Mouse (Mus musculus): ENCODE data around the gene Vegfd. TPM values are rescaled to one million over a fixed set of nuclear protein-coding genes. Genes with fewer than 3 reads are reported as not detected.

The Vegfd gene
- 0.66 and 0.97 TPM in 2 replicates for polyA plus RNA-seq (2015; fragmentation: Nextera tagmentation; extraction: Ambion mirVana)

DNA sequence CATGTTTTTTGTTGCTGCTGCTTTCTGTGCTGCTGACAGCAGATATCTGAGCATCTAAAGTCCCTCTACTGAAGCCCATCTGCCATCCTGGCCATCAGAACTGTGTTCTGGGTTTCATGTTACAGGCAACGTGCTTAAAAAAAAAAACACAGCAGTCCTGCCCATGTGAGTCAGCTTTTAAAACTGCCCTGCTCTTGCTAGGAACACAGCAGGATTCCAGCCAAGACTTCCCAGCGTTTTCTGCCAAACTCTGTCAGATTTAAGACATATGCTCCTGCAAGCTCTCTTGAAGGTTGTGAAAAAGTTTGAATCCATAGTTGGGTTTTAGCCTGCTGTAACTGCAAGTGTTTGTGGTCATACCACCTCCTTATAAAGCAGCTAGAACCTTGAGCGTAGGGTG is at the start of gene Vegfd:
TSS of gene Vegfd (plus strand) at position 298 of the 400 bp plus-strand sequence.
- no peaks in the 10 kb centered on the region for H3K27me3 ChIP-seq

DNA sequence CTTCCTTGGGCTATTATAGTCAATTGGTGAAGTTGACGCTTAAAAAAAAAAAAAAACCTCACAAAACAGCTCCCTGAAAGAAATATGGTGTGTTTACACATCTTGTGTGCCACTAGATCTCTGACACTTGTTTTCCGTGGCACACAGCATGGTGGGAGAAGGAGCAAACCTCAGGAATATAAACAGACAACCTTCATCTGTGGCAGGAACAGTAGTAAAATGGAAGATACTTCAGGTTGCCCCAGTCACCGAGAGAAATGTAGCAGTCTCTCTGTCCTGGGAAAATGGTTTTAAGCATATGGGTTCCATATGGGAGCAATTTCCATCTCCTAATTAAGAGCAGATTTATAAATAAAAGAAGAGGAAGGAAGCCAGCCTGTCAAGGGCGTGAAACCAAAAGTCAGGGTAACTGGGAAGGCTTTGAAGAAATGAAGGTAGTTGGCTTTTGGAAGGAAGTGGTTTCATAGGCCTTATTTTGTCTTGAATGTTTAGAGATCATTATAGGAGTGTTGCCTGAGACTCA is 49.7 kb upstream of the Vegfd start:
- Histone ChIP-seq H3K9me3 (replicated peaks) (no peaks in the 10 kb centered on the region), H3K27ac (no peak overlapping the region), H3K4me3 (replicated peaks) (no peak overlapping the region), H3K36me3 (no peaks in the 10 kb centered on the region), H3K4me1 (replicated peaks) (no peaks in the 10 kb centered on the region), H3K4me2 (no peak overlapping the region), H3K9ac (no peak overlapping the region), H3K27me3 (no peaks in the 10 kb centered on the region)
- no peak for DNase-seq
- no peak for ATAC-seq (ENCODE audit: low read depth)
- WGBS (ENCODE audit: insufficient replicate concordance): 67% methylated on average over 4 of the region's 4 CpGs

More for the DNA sequence above, at the start of gene Vegfd:
- Histone ChIP-seq H3K9ac (no peak within 1 kb of the TSS), H3K4me1 (replicated peaks) (no peaks in the 10 kb centered on the region), H3K36me3 (no peaks in the 10 kb centered on the region), H3K4me3 (replicated peaks) (no peak within 1 kb of the TSS), H3K4me2 (no peak within 1 kb of the TSS), H3K9me3 (replicated peaks) (no peaks in the 10 kb centered on the region), H3K27ac (no peak within 1 kb of the TSS)
- no peak for ATAC-seq (ENCODE audit: low read depth)
- no peak for DNase-seq
- 26% methylated on average over 3 of the region's 3 CpGs for WGBS (ENCODE audit: insufficient replicate concordance)

DNA sequence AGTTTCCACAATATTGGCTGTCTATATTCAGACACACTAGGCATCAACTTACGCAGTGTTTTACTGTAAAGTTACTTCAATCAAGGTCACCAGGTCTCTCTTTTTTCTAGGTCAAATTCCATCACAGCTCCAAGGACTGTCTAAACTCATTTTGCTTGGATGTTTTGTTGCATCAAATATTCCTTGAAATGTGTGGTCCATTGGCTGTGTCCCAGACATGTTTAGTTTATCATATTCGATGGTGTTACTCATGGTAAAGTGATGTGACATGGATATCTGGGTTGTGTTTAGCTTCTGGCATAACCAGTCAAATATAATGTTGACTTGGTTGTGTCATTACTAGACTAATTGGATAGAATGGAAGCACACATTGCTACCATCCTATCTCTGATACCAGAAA is 42.8 kb upstream of the Vegfd start:
- Histone ChIP-seq H3K4me2 (no peak overlapping the region), H3K36me3 (no peaks in the 10 kb centered on the region), H3K27me3 (no peaks in the 10 kb centered on the region), H3K9ac (no peak overlapping the region), H3K4me3 (replicated peaks) (no peak overlapping the region), H3K27ac (no peak overlapping the region), H3K9me3 (replicated peaks) (no peaks in the 10 kb centered on the region), H3K4me1 (replicated peaks) (no peaks in the 10 kb centered on the region)
- 61% methylated on average over 2 of the region's 2 CpGs for WGBS (ENCODE audit: insufficient replicate concordance)
- no peak for ATAC-seq (ENCODE audit: low read depth)
- no peak for DNase-seq

DNA sequence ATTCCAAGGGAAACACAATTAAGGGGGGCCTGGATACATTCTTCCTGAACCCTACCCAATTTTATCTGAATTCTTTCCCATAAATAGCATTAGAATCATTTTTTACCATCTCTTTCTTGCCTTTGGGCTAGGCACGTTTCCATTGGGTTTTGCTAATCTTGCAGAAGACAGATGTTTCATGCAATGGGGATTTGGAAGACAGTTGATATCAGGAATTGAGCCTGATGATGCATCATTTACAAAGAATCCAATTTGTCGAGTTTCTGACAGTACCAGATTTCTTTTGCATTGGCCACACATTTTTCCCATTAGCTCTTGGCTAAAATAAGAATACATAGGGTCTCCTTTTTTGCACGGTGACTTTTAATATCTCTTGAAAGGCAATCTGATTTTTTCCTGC is 42.4 kb upstream of the Vegfd start:
- no peak overlapping the region for H3K4me3 ChIP-seq (replicated peaks)
- H3K4me2 ChIP-seq: no peak overlapping the region

DNA sequence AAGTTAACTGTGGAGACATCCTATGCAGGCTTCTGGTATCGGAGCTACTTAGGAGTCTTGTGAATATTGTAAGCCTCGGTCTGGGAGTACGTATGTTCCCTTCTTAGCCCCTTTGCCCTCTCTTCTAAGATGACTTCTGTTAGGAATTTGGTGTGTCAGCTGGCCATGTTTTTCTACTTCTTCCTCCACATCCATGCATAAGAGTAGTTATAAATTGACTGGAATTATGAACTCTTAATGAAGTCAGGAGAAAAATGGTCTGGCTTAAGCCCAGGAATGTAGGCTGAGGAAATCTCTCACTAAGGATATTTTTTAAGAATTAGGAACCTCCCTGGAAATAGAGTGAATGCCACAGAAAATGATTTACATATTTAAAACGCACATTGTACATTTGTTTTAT is 34.6 kb upstream of the Vegfd start:
- Histone ChIP-seq H3K9ac (no peak overlapping the region), H3K4me3 (replicated peaks) (no peak overlapping the region), H3K4me2 (no peak overlapping the region), H3K27ac (no peak overlapping the region), H3K27me3 (no peaks in the 10 kb centered on the region; the same call in 1 of the 2 replicates), H3K4me1 (replicated peaks) (no peaks in the 10 kb centered on the region), H3K36me3 (no peaks in the 10 kb centered on the region), H3K9me3 (replicated peaks) (no peaks in the 10 kb centered on the region)
- 69% methylated on average over 4 of the region's 4 CpGs for WGBS (ENCODE audit: insufficient replicate concordance)
- no peak for ATAC-seq (ENCODE audit: low read depth)
- no peak for DNase-seq

More for the DNA sequence above, 42.4 kb upstream of the Vegfd start:
- ATAC-seq (ENCODE audit: low read depth) (no peak), DNase-seq (no peak)
- H3K36me3 ChIP-seq: no peaks in the 10 kb centered on the region
- no peaks in the 10 kb centered on the region for H3K27me3 ChIP-seq
- no peaks in the 10 kb centered on the region for H3K4me1 ChIP-seq (replicated peaks)
- no peak overlapping the region for H3K27ac ChIP-seq
- no peak overlapping the region for H3K9ac ChIP-seq
- 74% methylated on average over 3 of the region's 3 CpGs for WGBS (ENCODE audit: insufficient replicate concordance)
- H3K9me3 ChIP-seq (replicated peaks): no peaks in the 10 kb centered on the region

DNA sequence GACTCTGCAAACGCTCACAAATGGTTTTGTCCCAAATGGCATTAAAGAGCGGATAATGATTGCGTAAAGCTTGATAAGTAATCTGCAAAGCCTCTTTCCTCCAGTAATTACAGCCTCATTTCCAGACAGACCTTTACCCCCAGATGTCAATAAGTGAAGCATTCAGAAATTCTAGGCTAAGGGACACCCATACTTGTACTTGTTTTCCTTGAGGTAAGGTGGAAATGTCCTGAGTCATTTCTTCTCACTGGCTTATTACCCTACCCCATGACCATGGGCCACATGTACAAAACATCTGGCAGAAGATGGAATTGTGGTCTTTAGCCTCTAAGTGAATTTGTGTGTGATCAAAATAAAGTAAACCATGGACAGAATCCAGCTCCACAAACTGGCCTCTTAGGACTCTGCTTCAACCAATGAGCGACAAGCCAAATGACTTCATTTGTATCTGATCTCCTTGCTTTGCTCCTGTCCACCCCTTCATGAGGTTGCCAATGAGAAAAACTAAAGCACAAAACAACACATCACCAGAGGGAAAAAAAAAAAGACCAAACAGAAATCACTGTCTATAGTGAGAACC is 27.7 kb upstream of the Vegfd start:
- H3K4me2 ChIP-seq: no peak overlapping the region
- DNase-seq: no peak
- 82% methylated on average over 4 of the region's 4 CpGs for WGBS (ENCODE audit: insufficient replicate concordance)
- H3K4me3 ChIP-seq (replicated peaks): no peak overlapping the region
- no peak overlapping the region for H3K9ac ChIP-seq
- no peaks in the 10 kb centered on the region for H3K4me1 ChIP-seq (replicated peaks)
- no peak overlapping the region for H3K27ac ChIP-seq
- ATAC-seq (ENCODE audit: low read depth): no peak
- no peaks in the 10 kb centered on the region for H3K27me3 ChIP-seq
- H3K9me3 ChIP-seq (replicated peaks): no peaks in the 10 kb centered on the region
- no peaks in the 10 kb centered on the region for H3K36me3 ChIP-seq

DNA sequence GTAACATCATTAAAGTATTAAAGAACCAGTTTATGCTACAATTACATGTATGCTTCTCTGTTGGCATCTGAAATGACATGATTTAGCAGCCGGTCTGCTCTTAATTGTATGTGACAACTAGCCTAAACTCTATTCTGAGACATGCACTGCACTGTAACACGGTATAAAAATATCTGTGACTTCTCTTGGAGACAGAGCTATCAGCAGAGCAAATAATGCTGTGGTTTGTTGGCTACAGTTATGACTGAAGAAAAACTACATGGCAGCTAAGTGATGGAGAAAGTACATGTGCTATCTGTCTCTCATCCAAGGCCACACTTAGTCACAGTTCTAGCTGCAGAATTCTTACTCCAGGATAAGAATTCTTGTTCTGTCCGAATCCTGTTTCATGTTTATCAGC is 24.2 kb upstream of the Vegfd start:
- H3K36me3 ChIP-seq: no peaks in the 10 kb centered on the region
- no peaks in the 10 kb centered on the region for H3K4me1 ChIP-seq (replicated peaks)
- 61% methylated on average over 3 of the region's 3 CpGs for WGBS (ENCODE audit: insufficient replicate concordance)
- H3K27ac ChIP-seq: no peak overlapping the region
- H3K9me3 ChIP-seq (replicated peaks): no peaks in the 10 kb centered on the region
- DNase-seq (no peak), ATAC-seq (ENCODE audit: low read depth) (no peak)
- H3K27me3 ChIP-seq: no peaks in the 10 kb centered on the region
- no peak overlapping the region for H3K9ac ChIP-seq
- H3K4me3 ChIP-seq (replicated peaks): no peak overlapping the region
- H3K4me2 ChIP-seq: no peak overlapping the region

DNA sequence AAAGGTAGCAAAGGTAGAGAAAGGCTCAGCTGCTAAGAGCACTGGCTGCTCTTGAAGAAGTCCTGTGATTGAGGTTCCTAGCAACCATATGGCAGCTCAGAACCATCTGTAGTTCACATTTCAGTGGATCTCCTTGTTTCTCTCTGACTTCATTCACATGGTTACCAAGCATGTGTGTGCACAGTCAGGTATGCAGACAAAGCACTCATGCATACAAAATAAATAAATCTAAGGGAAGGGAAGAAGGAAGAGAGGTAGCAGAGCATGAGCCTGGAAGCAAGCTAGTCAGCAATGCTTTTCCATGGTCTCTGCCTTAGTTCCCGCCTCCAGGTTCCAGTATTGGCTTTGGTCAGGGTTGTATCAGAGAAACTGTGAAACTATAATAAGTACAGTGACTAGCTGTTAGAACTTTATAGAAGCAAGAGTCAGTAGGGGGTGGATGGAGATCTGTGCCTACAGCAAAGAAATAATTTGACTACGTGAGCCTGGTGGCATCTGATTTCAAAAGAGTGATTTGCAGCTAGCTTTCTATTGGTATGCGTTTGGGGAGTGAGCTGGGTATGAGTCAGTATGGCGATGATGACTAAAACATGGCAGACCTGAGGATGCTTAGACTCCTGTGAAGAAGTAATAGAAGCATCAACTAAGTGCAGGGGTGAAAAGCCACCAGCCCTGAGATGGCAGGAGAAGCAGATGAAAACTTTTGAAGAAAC is 7.9 kb upstream of the Vegfd start:
- H3K27ac ChIP-seq: no peak overlapping the region
- no peaks in the 10 kb centered on the region for H3K27me3 ChIP-seq
- no peak overlapping the region for H3K4me2 ChIP-seq
- WGBS (ENCODE audit: insufficient replicate concordance): 66% methylated on average over 4 of the region's 4 CpGs
- no peaks in the 10 kb centered on the region for H3K36me3 ChIP-seq
- ATAC-seq (ENCODE audit: low read depth): no peak
- no peak overlapping the region for H3K4me3 ChIP-seq (replicated peaks)
- DNase-seq: no peak
- H3K4me1 ChIP-seq (replicated peaks): no peaks in the 10 kb centered on the region
- H3K9me3 ChIP-seq (replicated peaks): no peaks in the 10 kb centered on the region
- no peak overlapping the region for H3K9ac ChIP-seq

DNA sequence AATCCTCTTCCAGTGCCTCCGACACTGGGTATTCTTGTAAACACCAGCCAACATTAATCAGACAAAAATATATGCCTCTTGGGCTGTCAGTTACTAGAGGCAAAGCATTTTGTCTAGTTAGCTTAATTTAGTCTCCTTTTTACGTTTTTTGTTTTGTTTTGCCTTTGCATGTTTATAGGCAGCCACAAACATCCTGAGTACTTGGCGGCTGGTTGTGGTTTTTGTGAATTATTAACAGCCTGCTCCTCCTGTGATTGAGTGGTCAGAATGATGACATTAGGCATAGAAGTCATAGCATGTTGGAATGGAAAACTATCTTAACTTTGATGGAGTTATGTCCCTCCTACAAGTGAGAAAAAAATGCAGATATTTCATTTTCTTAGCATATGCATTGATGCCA is 2.6 kb upstream of the Vegfd start:
- Histone ChIP-seq H3K4me2 (no peak overlapping the region), H3K4me1 (replicated peaks) (no peaks in the 10 kb centered on the region), H3K9me3 (replicated peaks) (no peaks in the 10 kb centered on the region), H3K9ac (no peak overlapping the region), H3K4me3 (replicated peaks) (no peak overlapping the region), H3K27me3 (no peaks in the 10 kb centered on the region), H3K27ac (no peak overlapping the region), H3K36me3 (no peaks in the 10 kb centered on the region)
- ATAC-seq (ENCODE audit: low read depth) (no peak), DNase-seq (no peak)
- 68% methylated on average over 3 of the region's 3 CpGs for WGBS (ENCODE audit: insufficient replicate concordance)

DNA sequence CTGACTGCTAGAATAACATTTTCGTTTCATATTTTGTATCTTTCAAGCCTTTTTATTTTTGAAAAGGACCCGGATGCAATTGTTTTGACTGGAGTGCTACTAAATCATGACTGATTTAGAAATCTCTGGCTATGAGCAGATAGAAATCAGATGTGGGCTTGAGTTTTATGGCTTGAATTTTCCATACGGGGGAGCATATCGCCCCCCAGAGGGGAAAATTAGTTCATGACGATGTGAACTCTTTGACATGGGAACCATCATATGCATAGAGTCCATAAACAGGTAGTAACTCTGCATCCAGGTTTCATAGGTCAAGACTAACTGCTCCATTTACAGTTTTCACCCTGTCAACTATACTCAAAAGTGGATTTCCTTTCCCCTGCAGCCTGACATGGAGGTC is 1.4 kb downstream of the Vegfd start:
- Histone ChIP-seq H3K4me3 (replicated peaks) (no peak overlapping the region), H3K9ac (no peak overlapping the region), H3K36me3 (no peaks in the 10 kb centered on the region), H3K9me3 (replicated peaks) (no peaks in the 10 kb centered on the region), H3K27ac (no peak overlapping the region), H3K4me2 (no peak overlapping the region), H3K4me1 (replicated peaks) (no peaks in the 10 kb centered on the region), H3K27me3 (no peaks in the 10 kb centered on the region)
- DNase-seq (no peak), ATAC-seq (ENCODE audit: low read depth) (no peak)
- 37% methylated on average over 5 of the region's 5 CpGs for whole genome bisulfite sequencing (ENCODE audit: insufficient replicate concordance)

DNA sequence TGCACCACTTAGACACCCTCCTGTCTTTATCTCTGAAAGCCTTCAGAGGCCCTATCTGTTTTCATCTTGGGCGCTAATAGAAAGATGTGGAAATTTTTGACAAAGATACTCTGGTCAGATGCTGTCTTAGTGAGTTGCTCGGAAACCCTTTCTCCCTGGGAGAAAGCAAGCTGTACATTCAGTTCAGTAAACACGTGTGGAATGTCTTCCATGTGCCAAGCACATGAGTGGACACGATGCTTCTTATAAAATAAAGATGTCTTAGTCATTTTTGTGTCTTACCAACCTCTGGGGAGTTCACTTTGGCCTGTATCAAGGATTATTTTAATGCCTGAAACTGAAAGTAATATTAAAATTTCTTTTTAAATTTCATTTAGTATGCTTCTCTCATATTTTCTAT is 6.5 kb downstream of the Vegfd start:
- 60% methylated on average over 4 of the region's 4 CpGs for WGBS (ENCODE audit: insufficient replicate concordance)
- DNase-seq: no peak

More for the DNA sequence above, 6.5 kb downstream of the Vegfd start:
- Histone ChIP-seq H3K4me2 (no peak overlapping the region), H3K4me1 (replicated peaks) (0 out of 2 replicates have a peak, but pooled peaks cover 7% of the 10 kb centered on the region), H3K9ac (no peak overlapping the region), H3K27ac (no peak overlapping the region), H3K9me3 (replicated peaks) (no peaks in the 10 kb centered on the region), H3K4me3 (replicated peaks) (no peak overlapping the region), H3K27me3 (no peaks in the 10 kb centered on the region), H3K36me3 (no peaks in the 10 kb centered on the region)
- ATAC-seq (ENCODE audit: low read depth): no peak
